Mouse (Mus musculus): ENCODE data around the gene Trim38. TPM values are rescaled to one million over a fixed set of nuclear protein-coding genes. Genes with fewer than 3 reads are reported as not detected.

The Trim38 gene
- total RNA-seq, 2 experiments from 2014 or later = 0.42 TPM; not detected in 1

DNA sequence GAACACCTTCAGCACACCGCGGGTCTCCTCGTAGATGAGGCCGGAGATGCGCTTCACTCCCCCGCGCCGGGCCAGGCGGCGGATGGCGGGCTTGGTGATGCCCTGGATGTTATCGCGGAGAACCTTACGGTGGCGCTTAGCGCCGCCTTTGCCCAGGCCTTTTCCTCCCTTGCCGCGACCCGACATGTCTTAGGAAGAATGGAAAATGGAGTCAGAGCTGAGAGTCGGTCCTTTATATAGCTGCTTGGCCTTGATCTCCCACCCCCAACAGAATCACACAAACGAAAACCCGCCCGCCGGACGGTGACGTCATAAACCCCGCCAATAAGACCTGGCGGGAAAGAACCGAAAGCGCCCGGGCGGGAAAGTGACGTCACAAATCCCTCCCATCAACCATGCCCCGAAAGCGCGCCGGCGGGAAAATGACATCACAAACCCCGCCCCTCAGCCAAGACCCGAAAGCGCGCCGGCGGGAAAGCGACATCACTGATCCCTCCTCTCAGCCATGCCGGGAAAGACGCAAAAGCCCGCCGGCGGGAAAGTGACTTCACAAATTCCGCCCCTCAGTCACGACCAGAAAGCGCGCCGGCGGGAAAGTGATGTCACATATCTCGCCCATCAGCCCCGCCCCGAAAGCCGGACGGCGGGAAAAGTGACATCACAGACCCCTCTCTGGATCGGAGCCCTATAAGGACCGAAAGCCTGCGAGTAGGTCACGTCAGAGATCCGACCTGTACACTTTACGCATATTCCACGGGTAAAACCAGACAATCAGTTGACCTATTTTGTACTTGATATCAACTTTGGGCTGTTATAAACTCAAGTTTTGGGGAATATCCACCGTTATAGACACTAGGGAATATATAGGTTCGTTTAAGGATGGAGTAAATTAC, 8.5 kb upstream of the Trim38 start, which contains the start of gene Hist1h4a:
Gene Hist1h4a, minus strand, starts transcription at position 259 of the 893 bp plus-strand sequence.
- peak; percentile 35 for ATAC-seq (replicated peaks; ENCODE audit: poor library complexity)

DNA sequence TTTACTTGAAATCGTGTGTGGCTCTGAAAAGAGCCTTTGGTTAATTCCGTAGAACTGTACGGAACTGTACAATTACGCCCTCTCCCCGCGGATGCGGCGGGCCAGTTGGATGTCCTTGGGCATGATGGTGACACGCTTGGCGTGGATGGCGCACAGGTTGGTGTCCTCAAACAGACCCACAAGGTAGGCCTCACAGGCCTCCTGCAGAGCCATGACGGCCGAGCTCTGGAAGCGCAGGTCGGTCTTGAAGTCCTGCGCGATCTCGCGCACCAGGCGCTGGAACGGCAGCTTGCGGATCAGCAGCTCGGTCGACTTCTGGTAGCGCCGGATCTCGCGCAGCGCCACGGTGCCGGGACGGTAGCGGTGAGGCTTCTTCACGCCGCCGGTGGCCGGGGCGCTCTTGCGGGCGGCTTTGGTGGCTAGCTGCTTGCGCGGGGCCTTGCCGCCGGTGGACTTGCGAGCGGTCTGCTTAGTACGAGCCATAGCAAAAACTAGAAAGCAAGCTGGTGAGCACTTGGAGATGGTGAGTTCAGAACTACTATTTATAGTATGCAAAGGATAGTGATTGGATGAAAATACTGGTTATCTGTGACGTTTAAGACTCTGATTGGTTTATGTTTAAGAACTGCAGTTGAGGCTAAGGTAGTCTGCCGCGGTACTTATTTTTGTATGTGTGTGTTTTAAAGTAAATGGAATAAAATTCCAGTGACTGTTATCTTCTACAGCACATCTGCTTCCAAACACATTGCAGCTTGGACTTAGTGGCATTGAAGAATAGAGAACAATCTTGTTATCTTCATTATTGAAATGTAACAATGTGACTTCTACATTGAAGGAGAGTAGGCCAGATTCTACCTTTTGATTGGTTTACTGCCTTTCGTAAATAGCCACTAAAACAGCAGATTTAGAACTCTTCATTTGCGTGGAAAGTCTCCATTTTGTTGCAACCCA, 7.6 kb upstream of the Trim38 start, which contains the start of gene Hist1h3a:
Gene Hist1h3a, minus strand, starts transcription at position 516 of the 951 bp plus-strand sequence.
- peak; percentile 36 for ATAC-seq (replicated peaks; ENCODE audit: poor library complexity)

DNA sequence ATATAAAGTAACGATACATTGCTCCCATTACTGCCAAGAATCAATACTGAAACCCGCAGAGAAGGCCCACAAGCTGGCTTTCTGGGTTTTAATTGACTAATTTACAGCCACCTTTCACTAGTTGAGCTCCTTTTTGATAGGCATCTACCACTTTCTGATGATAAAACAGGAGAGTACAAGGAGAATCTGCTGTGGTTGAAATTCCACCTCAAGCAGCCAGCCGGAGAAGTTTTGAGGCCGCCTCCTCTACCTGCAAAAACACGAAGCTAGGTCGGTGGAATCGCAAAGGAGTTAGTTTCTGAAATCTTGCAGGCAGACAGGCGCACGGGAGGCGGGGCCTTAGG, 6.5 kb upstream of the Trim38 start:
- no peak for ATAC-seq (replicated peaks; ENCODE audit: poor library complexity)

DNA sequence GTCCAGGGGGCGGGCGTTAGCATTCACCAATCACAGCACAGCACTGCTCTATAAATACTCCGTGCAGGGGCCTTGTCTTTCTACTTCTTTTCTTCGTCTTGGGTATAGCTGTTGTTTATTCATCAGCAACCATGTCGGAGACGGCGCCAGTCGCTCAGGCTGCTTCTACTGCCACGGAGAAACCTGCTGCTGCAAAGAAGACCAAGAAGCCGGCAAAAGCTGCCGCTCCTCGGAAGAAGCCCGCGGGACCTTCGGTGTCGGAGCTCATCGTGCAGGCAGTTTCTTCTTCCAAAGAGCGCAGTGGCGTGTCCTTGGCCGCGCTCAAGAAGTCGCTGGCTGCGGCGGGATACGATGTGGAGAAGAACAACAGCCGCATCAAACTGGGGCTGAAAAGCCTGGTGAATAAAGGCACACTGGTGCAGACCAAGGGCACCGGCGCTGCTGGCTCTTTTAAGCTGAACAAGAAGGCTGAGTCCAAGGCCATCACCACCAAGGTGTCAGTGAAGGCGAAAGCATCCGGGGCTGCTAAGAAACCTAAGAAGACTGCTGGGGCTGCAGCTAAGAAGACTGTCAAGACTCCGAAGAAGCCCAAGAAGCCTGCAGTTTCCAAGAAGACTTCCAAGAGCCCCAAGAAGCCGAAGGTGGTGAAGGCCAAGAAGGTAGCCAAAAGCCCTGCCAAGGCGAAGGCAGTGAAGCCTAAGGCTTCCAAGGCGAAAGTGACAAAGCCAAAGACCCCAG, 6.0 kb upstream of the Trim38 start, which contains the start of gene Hist1h1a:
Gene Hist1h1a, plus strand, starts transcription at position 81 of the 738 bp plus-strand sequence.
- peak; percentile 43 for ATAC-seq (replicated peaks; ENCODE audit: poor library complexity)

DNA sequence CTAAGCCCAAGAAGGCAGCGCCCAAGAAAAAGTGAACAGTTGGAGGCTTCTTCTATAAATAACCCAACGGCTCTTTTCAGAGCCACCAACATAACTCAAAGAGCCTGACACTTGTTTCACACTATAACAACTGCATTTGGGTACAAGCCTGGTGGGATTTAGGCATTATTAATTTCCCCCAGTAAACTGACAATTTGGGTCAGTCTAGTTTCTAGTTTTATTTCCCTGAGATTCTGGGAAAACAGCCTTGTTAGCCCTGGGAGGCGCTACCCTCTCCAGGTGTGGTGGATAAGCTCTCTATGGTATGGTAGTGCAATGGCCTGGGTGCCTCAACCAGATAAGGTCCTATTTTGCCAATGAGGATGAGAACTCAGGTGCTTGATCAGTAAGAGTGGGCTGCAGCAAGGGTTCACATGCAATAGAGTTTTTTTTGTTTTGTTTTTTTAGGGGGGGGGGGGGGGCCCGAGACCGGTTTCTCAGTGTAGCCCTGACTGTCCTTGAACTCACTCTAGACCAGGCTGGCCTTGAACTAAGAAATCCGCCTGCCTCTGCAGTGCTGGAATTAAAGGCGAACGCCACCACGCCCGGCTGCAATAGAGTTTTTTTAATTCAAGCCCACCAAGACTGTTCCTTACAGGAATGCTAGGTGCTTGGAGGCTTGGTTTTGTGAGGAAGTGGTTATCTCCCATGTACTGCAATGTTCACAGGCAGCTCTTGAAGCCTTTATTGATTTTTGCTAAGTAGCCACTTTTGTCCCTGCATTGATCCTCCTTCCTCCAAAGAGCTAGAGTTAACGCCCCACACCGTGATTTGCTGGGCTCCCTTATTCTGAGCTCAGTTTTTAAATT, 5.2 kb upstream of the Trim38 start:
- ATAC-seq (replicated peaks; ENCODE audit: poor library complexity) = no peak

DNA sequence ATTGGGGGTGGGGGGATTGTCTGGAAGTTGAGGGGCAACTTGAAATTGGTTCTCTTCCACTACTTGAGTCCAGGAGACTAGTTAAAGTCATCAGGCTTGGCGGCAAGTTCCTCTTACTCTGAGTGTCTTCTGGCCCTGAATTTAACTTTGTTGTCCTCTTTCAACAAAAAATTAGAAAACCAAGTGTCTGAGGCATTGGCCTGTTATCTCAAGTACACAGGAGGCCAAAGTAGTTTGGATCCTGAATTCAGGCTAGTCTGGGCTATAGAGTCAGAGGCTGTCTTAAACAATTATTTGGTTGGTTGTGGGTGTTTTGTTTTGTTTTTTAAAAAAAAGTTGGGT, 4.6 kb upstream of the Trim38 start:
- ATAC-seq (replicated peaks; ENCODE audit: poor library complexity) = no peak

DNA sequence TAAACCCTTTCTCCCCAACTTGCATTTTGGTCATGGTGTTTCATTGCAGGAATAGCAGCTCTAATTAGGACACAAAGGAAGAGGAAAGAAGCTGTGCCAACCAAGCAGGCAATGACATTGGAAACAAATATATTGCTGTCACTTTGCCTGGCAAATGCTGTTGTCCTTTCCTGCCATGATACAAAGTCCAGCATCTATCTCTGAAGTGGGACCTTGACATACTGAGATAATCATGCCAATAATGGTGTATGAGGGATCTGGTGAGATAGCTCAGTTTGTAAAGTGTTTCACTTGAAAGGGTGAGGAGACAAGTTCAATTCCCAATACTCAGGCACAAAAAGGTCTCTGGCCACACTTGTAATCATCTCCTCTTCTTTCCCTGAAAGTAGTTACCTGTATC, 2.9 kb upstream of the Trim38 start:
- no peak for ATAC-seq (replicated peaks; ENCODE audit: poor library complexity)

DNA sequence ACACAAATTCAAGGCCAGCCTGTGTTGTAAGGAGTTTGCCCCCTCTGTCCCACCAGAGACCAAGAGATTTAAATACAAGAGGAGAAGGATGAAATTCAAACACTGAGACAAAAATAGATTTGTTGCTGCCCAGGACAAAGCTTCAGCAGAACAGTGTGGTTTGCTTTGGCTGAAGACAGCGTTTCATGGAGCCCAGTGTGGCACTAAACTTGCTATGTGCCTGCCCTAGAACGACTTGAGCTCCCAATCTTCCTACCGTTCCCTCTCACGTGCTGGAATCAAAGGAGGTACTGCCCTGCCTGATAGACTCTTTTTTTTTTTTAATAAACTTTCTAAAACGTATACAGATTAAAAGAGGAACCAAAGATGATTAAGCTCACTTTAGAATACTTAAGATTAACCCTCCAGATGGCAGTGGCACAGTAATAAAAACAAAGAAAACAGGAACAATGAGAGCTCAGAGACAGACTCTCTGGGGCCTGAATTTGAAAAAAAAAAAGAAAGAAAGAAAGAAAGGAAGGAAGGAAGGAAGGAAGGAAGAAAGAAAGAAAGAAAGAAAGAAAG, 797 bp upstream of the Trim38 start:
- peak; percentile 39 for ATAC-seq (replicated peaks; ENCODE audit: poor library complexity)

DNA sequence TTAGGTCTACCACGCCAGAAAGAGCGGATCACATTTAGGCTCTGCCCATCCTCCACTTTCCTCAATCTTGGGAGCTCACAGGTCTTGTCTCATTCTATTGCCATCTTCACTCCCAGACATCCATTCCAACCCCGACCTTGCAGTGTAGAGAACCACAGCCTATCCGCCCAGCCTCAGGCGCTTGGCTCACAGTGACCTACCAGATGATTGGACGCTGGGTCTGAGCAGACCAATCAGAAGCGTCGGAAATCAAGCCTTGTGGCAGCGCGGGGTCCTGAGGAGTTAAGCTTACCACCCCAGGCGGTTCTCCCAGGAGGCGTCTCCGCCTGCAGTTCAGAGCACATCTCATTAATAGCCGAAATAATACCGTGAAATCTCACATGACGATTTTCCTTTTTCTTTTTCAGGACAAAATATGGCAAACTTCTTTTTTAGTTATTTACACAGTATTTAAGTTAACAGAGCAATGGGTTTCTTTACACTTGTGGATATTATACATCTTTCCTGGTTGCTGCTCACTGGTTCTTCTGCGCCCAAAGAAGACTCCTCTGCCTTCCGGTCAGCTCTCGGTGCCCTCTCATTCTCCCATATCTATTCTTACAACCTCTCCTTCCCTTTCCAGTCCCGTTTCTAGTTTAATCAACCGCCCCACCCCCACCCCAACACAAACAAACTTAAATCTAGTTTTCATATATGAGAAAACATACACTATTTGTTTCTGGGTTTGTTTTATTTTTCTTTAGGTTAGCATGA, 3.0 kb downstream of the Trim38 start:
- peak; percentile 89 for ATAC-seq (replicated peaks; ENCODE audit: poor library complexity)

DNA sequence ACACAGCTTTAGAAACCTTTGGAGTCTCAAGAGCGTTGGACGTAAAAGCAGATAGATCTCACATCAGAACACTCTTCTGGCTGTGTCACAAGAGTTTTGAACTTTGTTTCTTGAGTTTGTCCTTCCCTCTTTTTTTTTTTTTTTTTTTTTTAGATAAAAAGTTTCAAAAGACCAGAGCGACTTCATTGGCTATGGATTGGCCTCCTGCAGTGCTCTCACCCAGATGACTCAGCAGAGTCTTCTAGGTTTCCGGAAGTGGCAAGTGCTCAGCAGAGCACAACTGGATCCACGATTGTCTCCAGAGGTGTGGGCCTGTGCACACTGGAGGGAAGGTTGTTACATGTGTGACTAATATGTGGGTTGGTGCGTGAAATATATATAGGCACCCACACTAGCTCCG, 8.6 kb downstream of the Trim38 start:
- ATAC-seq (replicated peaks; ENCODE audit: poor library complexity) = peak; percentile 74

DNA sequence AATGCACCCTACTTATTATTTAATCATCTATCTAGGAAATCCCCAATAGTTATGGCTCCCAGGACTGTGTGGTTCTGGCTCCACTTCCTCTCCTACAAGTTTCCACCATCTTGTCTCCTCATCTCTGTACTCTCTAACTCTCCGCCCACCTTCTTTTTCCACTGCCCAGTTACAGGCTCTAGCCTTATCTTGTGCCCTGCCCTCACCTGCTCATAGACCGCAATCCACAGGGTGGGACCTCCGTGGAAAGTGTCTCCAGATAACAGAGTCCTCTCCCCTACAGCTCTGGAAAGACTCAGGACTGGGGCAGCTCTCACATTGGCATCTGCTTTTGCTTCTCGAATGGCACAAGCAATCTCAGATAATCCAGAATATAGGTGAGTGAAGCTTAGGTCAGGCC, 9.3 kb downstream of the Trim38 start:
- ATAC-seq (replicated peaks; ENCODE audit: poor library complexity) = peak; percentile 46; the same call in 1 of the 2 replicates

DNA sequence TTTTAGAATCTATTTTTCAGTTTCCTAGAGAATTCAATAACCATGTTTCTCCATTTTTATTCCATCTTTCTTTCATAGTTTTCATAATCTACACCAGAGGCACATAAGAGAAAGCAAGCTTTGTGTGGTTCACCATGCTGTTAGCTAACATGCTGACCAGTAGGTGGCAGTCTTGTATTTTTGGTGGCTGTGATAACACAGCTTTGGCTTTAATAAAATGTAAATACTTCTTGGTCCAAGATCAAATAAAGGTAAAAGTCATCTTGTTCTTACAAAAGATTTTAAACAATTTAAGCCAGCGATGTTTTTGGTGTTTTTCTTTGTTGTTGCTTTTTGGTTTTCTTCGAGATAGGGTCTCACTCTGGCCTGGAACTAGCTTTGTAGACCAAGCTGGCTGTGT, 22.8 kb downstream of the Trim38 start:
- ATAC-seq (replicated peaks; ENCODE audit: poor library complexity) = peak; percentile 88

DNA sequence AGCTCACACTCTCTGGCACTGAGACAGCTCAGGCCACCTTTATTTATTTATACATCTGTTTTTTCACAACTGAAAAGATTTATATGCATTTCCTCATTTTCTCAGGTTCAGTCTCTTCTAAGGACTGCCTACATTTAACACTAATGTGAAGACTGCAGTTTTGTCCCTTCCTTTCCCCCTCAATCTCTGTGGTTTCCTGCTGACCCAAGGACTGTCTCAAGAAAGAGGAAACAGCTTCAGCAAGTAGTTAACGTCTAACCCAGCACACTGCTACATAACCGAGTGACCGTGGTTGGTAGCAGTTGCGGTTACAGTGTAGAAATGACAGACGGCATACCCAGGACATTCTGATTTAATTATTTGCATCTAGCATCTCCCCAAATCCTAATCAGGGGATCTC, 29.7 kb downstream of the Trim38 start:
- ATAC-seq (replicated peaks; ENCODE audit: poor library complexity) = peak; percentile 97

DNA sequence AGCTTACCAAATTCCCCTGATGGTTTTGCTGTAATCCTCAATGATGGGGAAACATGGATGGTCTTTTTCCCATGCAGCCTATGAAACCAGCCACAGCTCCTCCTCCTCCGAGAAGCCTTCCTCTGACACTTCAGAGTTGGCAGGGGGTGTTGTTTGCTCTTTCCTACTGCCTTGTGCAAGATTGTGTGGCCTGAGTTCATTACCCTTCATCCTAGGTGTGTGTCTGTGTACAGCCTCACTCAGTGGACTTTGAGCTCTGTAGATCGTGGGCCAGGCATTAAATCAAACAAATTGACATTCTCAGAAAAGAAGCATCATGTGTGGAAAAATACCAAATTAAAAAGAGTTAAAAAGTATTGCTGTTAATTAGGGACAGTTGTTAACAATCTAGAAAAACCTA, 34.8 kb downstream of the Trim38 start:
- no peak for ATAC-seq (replicated peaks; ENCODE audit: poor library complexity)

DNA sequence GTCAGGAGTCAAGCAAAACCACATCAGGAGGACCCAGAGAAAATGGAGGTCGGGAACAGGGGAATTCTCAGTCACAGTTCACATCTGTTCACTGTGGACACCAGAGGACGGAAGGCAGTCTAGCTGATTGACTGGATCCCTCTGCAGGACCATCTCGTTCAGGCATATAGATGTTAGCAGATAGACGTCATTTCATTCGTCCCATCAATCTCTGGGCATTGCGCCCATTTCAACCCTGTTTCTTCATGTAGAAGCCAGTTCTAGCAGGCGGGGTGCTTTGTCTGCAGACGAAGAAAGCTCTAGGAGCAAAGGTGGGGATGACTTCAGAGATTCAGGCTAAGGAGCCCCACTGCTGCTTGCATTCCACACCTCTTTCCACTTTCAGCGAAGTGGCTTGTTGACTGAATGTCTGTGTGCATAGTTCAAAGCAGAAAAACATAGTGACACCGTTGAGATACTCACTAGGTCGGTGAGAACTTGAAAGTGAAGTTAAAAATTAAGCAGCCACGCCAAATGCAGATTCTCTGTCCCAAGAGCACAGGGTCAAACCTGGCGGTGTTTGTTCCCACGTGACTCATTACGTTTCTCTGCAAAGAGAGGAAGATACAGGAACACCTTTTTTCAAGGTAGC, 36.8 kb downstream of the Trim38 start, which contains the start of gene Slc17a2:
Gene Slc17a2, plus strand, starts transcription at position 572 of the 631 bp plus-strand sequence.
- no peak for ATAC-seq (replicated peaks; ENCODE audit: poor library complexity)

DNA sequence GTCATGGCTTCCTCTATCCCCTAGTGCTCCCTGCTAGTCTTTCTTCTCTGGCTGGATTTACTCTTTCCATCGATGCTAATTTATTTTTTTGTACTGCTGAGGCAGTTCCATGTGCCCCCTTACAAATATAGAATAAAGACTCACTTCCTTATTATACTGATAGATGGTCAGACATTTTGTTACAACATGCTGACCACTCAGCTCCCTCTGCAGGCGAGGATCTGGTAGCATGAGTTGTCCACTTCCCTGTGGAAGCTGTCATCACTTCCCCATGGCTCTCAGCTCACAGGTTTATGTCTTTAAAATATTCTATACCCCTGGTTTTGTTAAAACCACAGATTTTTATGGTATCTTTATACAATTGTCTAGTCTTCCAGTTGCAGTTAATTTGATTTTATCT, 46.4 kb downstream of the Trim38 start:
- ATAC-seq (replicated peaks; ENCODE audit: poor library complexity) = peak; percentile 90

DNA sequence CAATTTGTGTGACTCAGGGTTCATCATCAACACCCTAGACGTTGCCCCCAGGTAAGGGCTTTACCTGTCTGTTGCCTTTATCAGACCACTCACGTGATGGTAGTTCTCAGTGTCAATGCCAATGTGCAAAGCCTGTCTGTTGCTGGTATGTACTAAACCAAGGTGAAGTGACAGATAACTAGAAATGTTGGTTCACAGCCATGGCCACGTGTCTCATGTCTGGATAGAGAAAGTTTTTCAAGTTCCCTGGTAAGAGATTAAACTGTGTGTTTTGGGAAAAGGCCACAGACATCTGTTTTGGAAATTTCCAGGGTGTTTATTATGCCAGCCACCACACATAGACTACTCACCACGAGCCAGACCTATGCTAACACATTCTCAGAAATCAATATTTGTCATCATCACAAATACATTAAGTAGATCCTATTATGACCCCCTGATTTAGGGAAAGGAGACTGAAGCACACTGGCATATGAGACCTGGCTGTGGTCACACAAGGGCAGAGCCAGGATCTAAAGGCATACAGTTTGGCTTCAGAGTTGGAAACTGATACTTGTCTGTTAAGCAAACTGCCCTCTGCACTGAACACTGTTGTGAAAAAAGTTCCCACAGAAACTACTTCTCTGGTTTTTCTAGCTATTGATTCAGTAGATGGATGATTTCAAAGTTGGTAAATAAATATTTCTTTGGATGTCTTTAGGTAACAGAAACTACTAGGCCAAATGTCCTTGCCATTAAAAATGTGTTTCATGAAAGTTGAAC, 50.6 kb downstream of the Trim38 start:
- no peak for ATAC-seq (replicated peaks; ENCODE audit: poor library complexity)

DNA sequence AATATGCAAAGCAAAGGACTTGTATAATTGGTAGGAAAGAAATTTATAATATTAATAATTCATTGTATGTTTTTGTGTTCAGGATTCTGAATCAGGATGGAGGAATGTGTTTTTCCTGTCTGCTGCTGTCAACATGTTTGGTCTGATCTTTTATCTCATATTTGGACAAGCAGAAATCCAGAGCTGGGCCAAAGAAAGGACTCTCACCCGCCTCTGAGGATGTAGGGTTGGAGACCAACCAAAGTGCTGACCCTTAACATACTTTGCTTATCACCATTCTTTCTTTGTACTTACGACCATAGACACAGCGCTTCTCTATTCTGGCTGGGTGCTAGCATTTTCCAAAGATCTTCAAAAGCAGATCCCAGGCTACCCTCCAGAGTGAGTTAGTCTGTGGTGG, 52.5 kb downstream of the Trim38 start:
- no peak for ATAC-seq (replicated peaks; ENCODE audit: poor library complexity)
